Mouse (Mus musculus) hematopoietic multipotent progenitor cell, adult 10-12 weeks (in vitro differentiated cells): ENCODE data around the gene Nudt21. TPM values are rescaled to one million over a fixed set of nuclear protein-coding genes. Genes with fewer than 3 reads are reported as not detected.

Experiments
- polyA plus RNA-seq: library from polyadenylated mRNA; stranded (reverse); fragments of >175 nt; gene quantifications from 2 replicates; pipeline ENCODE4 v1.2.3, GENCODE M21; 2012; ENCODE audit warnings: low replicate concordance

Nudt21 gene
- polyA plus RNA-seq, result 171 and 284 TPM in 2 replicates

GRCm38 (mm10) chr8:94036944-94037524 is at the start of gene Nudt21, which contains the start of gene Ogfod1:
Gene Nudt21, minus strand, starts transcription at chr8:94037031.
Gene Ogfod1, plus strand, starts transcription at chr8:94037198.

GRCm38 (mm10) chr8:94012013-94012951 is 24.5 kb downstream of the Nudt21 start, which contains the start of gene Amfr:
Gene Amfr, minus strand, starts transcription at chr8:94012842.

Other genes starting within 250 kb of the Nudt21 start
- 0.18 and 0.62 TPM in 2 replicates for gene Gnao1, start 227.1 kb downstream of the Nudt21 start, polyA plus RNA-seq
- gene Amfr, start 24.2 kb downstream of the Nudt21 start, polyA plus RNA-seq, result 48.5 and 56.3 TPM in 2 replicates
- 3.6 and 9.3 TPM in 2 replicates for gene Ogfod1, start 167 bp upstream of the Nudt21 start, polyA plus RNA-seq
- gene Bbs2, start 61.9 kb upstream of the Nudt21 start, polyA plus RNA-seq, result 2.6 and 4.5 TPM in 2 replicates
- not detected in 2 replicates for gene Mt4, start 100.2 kb upstream of the Nudt21 start, polyA plus RNA-seq
- gene Mt3, start 115.6 kb upstream of the Nudt21 start, polyA plus RNA-seq, result not detected in 2 replicates
- gene Mt2, start 135.6 kb upstream of the Nudt21 start, polyA plus RNA-seq, result 17.2 and 80.3 TPM in 2 replicates
- 5.3 and 58.6 TPM in 2 replicates for gene Mt1, start 142.1 kb upstream of the Nudt21 start, polyA plus RNA-seq
- gene Nup93, start 177.5 kb upstream of the Nudt21 start, polyA plus RNA-seq, result 2.2 and 3.1 TPM in 2 replicates